Mouse (Mus musculus): ENCODE data around the gene Gpatch8.

- no peak for TF ChIP-seq CTCF (IDR thresholded peaks at IDR 0.05; ENCODE audit: low read depth, low read length)
- TF ChIP-seq POLR2A (IDR thresholded peaks at IDR 0.05; ENCODE audit: insufficient read depth, low read length), result no peak
Measured at GRCm38 (mm10) chr11:102428981-102429540, 127.1 kb downstream of the Gpatch8 start.
